Mouse (Mus musculus): ENCODE results near the gene Mdm2. TPM values are rescaled to one million over a fixed set of nuclear protein-coding genes. Genes with fewer than 3 reads are reported as not detected.

Gene Mdm2
- polyA plus RNA-seq, 1 experiment from 2014 or later: 56.0 TPM

DNA sequence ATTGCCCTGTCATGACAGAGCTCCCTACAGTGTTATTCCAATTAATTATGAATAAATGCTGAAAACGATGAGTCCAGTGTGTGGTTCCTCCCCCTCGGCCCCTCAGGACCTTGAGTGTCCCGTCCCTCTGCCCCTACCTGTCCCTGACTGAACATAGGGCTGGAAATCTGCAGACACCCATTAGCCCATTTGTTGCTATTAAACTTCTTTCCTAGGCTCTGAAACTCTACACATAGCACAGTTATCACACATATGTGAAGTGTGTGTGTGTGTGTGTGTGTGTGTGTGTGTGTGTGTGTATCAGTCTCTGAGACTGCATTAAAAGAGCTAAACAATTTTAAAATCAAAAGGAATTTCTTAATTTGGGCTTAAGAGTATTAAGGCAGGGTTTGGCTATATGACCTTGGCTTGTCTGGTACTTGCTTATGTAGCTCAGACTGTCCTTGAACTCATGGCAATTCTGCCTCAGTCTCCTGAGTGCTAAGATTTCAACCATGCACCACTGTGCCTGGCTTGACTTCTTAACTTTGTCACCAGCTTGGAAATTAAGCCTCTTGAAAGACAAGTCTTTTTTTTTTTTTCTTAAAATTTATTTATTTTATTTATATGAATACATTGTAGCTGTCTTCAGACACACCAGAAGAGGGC lies 52.8 kb downstream of the Mdm2 start:
- Histone ChIP-seq H3K4me2 (no peak overlapping the region), H3K27ac (ENCODE audit: low read depth, low read length) (no peak overlapping the region), H3K9ac (ENCODE audit: low read depth, low read length) (no peak overlapping the region), H3K9me3 (ENCODE audit: control insufficient read depth, low read length) (no peaks in the 10 kb centered on the region), H3K36me3 (ENCODE audit: control insufficient read depth, insufficient read depth, low read length) (no peaks in the 10 kb centered on the region), H3K4me1 (replicated peaks; ENCODE audit: control insufficient read depth, insufficient read depth, low read length) (no peaks in the 10 kb centered on the region; the same call in 1 of the 2 replicates), H3K27me3 (replicated peaks; ENCODE audit: control insufficient read depth, insufficient read depth, low read length) (no peaks in the 10 kb centered on the region), H3K4me3 (ENCODE audit: low read depth, low read length) (no peak overlapping the region)
- 83% methylated on average over 3 of the region's 3 CpGs for WGBS
- ATAC-seq (replicated peaks; ENCODE audit: low FRiP score) (no peak), DNase-seq (ENCODE audit: low spot score) (no peak)

DNA sequence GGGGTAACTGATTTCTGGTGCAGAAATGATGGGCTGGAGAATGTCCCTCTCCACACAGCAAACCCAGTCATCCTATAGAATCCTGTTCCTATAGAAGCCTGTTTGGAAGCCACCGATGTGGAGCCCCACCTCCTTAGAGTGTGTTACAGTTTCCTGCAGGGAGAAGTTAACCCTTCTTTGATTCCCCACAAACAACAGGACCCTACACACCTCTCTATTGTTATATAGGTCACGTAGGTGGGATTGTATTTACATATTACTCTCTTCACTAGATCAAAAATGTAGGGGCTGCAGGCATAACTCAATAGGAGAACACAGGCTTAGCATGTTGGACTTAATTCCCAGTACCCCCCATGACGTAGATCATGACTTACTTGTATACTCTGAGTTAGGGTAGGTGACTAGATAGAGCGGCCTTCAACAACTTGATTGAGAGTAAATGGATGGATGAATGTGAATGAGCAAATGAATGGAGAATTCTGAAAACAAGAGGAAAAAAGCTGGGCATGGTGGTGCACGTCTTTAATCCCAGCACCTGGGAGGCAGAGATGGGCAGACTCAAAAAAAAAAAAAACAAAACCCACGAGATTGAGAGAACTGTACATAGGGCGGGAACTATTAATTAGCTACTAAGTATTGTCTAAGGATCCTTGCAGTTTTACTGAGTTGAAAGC lies 53.4 kb downstream of the Mdm2 start:
- Histone ChIP-seq H3K9me3 (ENCODE audit: control insufficient read depth, low read length) (no peaks in the 10 kb centered on the region), H3K9ac (ENCODE audit: low read depth, low read length) (no peak overlapping the region), H3K4me1 (replicated peaks; ENCODE audit: control insufficient read depth, insufficient read depth, low read length) (no peaks in the 10 kb centered on the region), H3K27me3 (replicated peaks; ENCODE audit: control insufficient read depth, insufficient read depth, low read length) (no peaks in the 10 kb centered on the region), H3K36me3 (ENCODE audit: control insufficient read depth, insufficient read depth, low read length) (no peaks in the 10 kb centered on the region), H3K4me3 (ENCODE audit: low read depth, low read length) (no peak overlapping the region), H3K4me2 (no peak overlapping the region), H3K27ac (ENCODE audit: low read depth, low read length) (no peak overlapping the region)
- DNase-seq (ENCODE audit: low spot score) (no peak), ATAC-seq (replicated peaks; ENCODE audit: low FRiP score) (no peak)
- 79% methylated on average over 7 of the region's 7 CpGs for WGBS

DNA sequence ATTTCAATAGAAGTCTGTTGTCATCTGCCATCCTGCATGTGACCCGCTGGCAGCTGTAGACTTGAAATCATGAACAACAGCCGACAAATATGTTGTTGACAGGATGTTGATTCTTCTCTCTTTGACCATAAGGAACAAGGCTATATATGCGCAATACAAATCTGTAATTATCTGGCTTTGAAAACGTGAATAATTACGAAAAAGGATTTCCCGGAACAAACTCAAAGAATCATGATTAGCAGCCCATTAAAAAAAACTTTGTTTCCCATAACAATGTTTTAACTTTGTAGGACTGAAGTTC lies 53.9 kb downstream of the Mdm2 start:
- ATAC-seq (replicated peaks; ENCODE audit: low FRiP score): no peak
- Histone ChIP-seq H3K27me3 (replicated peaks; ENCODE audit: control insufficient read depth, insufficient read depth, low read length) (no peaks in the 10 kb centered on the region), H3K27ac (ENCODE audit: low read depth, low read length) (no peak overlapping the region), H3K36me3 (ENCODE audit: control insufficient read depth, insufficient read depth, low read length) (no peaks in the 10 kb centered on the region), H3K4me1 (replicated peaks; ENCODE audit: control insufficient read depth, insufficient read depth, low read length) (no peaks in the 10 kb centered on the region), H3K9ac (ENCODE audit: low read depth, low read length) (no peak overlapping the region), H3K9me3 (ENCODE audit: control insufficient read depth, low read length) (no peaks in the 10 kb centered on the region), H3K4me3 (ENCODE audit: low read depth, low read length) (no peak overlapping the region), H3K4me2 (no peak overlapping the region)
- 86% methylated on average over 6 of the region's 6 CpGs for WGBS
- no peak for DNase-seq (ENCODE audit: low spot score)

DNA sequence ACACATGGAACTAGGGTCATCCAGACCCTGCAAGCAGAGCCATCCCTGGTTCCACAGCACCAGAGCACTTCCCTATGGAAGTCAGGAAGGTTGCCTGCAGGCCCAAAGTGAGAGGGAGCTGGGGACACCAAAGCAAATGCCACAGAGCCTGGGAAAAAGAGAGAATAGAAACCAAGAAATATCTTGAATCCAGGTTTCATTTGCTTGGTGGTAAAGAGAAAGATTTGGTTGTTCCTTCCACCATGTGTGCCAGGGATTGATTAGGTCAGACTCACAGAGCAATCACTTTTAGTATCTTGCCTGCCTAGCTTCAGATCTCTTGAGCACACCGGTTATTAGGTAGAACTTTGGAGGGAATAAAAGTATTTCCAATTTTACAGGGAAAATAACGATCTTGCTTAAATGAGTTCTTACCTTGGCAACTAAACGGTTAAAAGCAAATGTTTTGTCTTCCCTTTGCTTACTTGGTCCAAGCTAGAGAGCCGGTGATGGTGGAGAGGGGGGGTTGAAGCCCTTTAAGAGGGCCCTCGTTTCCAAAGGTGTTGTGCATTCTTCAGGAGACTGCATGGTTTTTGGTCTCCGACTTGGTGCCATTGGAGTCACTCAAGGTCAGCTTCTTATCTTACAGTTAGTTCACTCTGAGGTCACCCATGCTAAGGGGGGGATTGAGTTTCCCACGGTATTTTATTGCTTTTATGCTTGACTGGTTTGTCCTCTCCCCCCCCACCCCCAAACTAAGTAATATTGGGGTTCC lies 54.5 kb downstream of the Mdm2 start:
- Histone ChIP-seq H3K4me2 (no peak overlapping the region), H3K36me3 (ENCODE audit: control insufficient read depth, insufficient read depth, low read length) (no peaks in the 10 kb centered on the region), H3K4me1 (replicated peaks; ENCODE audit: control insufficient read depth, insufficient read depth, low read length) (no peaks in the 10 kb centered on the region), H3K9ac (ENCODE audit: low read depth, low read length) (no peak overlapping the region), H3K27ac (ENCODE audit: low read depth, low read length) (no peak overlapping the region), H3K4me3 (ENCODE audit: low read depth, low read length) (no peak overlapping the region), H3K27me3 (replicated peaks; ENCODE audit: control insufficient read depth, insufficient read depth, low read length) (no peaks in the 10 kb centered on the region), H3K9me3 (ENCODE audit: control insufficient read depth, low read length) (no peaks in the 10 kb centered on the region)
- 52% methylated on average over 7 of the region's 7 CpGs for WGBS
- ATAC-seq (replicated peaks; ENCODE audit: low FRiP score): no peak
- DNase-seq (ENCODE audit: low spot score): no peak

DNA sequence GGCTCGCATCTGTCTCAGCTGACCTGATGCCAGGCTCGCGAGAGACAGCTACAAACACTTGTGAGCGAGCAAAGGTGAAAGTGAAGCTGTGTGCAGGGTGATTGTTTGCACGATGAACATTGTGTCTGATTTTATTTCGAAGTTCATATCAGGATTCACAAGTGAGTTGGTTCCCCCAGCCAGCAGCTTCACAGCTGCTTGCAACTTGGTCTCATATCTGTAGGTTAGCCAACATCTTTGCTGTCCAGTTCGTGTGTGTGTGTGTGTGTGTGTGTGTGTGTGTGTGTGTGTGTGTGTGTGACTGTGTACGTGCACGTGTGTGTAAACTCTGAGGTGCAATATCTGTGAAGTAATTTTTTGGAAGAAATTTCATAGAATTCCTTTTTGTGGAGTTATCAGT lies 55.1 kb downstream of the Mdm2 start:
- no peak for ATAC-seq (replicated peaks; ENCODE audit: low FRiP score)
- Histone ChIP-seq H3K4me3 (ENCODE audit: low read depth, low read length) (no peak overlapping the region), H3K36me3 (ENCODE audit: control insufficient read depth, insufficient read depth, low read length) (no peaks in the 10 kb centered on the region), H3K4me1 (replicated peaks; ENCODE audit: control insufficient read depth, insufficient read depth, low read length) (no peaks in the 10 kb centered on the region), H3K27me3 (replicated peaks; ENCODE audit: control insufficient read depth, insufficient read depth, low read length) (no peaks in the 10 kb centered on the region), H3K4me2 (no peak overlapping the region), H3K9me3 (ENCODE audit: control insufficient read depth, low read length) (no peaks in the 10 kb centered on the region), H3K9ac (ENCODE audit: low read depth, low read length) (no peak overlapping the region), H3K27ac (ENCODE audit: low read depth, low read length) (no peak overlapping the region)
- WGBS: 86% methylated on average over 9 of the region's 9 CpGs
- DNase-seq (ENCODE audit: low spot score): no peak

DNA sequence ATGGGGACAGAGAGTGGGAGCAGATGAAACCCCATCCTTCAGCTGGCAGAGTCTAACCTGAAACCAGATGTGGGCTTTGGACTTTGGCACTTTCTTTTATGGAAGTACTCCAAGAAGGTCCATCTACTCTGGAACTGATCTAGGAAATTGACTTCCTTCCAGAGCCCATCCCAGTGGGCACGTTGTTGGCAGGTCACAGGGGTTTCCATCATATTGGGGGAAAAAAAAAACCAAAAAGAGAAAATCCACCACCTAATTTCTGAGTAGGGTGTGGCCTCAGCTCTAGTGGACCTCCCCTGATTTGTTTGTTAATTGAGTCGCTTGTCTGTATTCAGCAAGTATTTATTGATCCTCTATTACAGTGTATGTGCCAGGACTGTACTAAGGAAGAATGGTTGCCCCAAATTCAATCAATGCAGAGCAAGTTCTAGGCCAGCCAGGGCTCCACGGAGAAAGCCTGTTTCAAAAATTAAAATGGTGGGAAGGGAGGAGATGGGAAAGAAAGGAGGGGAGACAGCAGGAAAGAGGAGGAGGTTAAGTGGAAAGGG lies 55.9 kb downstream of the Mdm2 start:
- no peak overlapping the region for H3K4me2 ChIP-seq
- no peaks in the 10 kb centered on the region for H3K4me1 ChIP-seq (replicated peaks; ENCODE audit: control insufficient read depth, insufficient read depth, low read length)
- ATAC-seq (replicated peaks; ENCODE audit: low FRiP score): no peak
- DNase-seq (ENCODE audit: low spot score): no peak
- no peaks in the 10 kb centered on the region for H3K27me3 ChIP-seq (replicated peaks; ENCODE audit: control insufficient read depth, insufficient read depth, low read length)
- H3K9ac ChIP-seq (ENCODE audit: low read depth, low read length): no peak overlapping the region
- H3K4me3 ChIP-seq (ENCODE audit: low read depth, low read length): no peak overlapping the region
- H3K9me3 ChIP-seq (ENCODE audit: control insufficient read depth, low read length): no peaks in the 10 kb centered on the region
- H3K27ac ChIP-seq (ENCODE audit: low read depth, low read length): no peak overlapping the region
- no peaks in the 10 kb centered on the region for H3K36me3 ChIP-seq (ENCODE audit: control insufficient read depth, insufficient read depth, low read length)
- WGBS: 74% methylated on average over 3 of the region's 3 CpGs

DNA sequence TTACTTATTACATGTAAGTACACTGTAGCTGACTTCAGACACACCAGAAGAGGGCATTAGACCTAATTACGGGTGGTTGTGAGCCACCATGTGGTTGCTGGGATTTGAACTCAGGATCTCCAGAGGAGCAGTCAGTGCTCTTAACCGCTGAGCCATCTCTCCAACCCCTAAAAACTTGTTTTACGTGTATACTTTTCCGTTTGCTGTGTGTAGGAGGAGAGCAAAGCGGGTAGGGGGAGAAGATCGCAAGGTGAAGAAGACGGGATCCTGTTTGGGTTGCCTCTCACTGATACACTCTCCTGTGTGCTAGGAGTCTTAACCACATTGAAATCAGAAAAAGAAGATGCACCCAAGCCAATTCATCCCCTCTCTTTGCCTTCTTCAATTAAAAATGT lies 56.8 kb downstream of the Mdm2 start:
- no peak overlapping the region for H3K4me3 ChIP-seq (ENCODE audit: low read depth, low read length)
- H3K9me3 ChIP-seq (ENCODE audit: control insufficient read depth, low read length): no peaks in the 10 kb centered on the region
- H3K36me3 ChIP-seq (ENCODE audit: control insufficient read depth, insufficient read depth, low read length): no peaks in the 10 kb centered on the region
- 82% methylated on average over 7 of the region's 7 CpGs for WGBS
- no peaks in the 10 kb centered on the region for H3K4me1 ChIP-seq (replicated peaks; ENCODE audit: control insufficient read depth, insufficient read depth, low read length)
- H3K4me2 ChIP-seq: no peak overlapping the region
- no peak overlapping the region for H3K27ac ChIP-seq (ENCODE audit: low read depth, low read length)
- no peak overlapping the region for H3K9ac ChIP-seq (ENCODE audit: low read depth, low read length)
- no peaks in the 10 kb centered on the region for H3K27me3 ChIP-seq (replicated peaks; ENCODE audit: control insufficient read depth, insufficient read depth, low read length)
- DNase-seq (ENCODE audit: low spot score) (no peak), ATAC-seq (replicated peaks; ENCODE audit: low FRiP score) (no peak)

DNA sequence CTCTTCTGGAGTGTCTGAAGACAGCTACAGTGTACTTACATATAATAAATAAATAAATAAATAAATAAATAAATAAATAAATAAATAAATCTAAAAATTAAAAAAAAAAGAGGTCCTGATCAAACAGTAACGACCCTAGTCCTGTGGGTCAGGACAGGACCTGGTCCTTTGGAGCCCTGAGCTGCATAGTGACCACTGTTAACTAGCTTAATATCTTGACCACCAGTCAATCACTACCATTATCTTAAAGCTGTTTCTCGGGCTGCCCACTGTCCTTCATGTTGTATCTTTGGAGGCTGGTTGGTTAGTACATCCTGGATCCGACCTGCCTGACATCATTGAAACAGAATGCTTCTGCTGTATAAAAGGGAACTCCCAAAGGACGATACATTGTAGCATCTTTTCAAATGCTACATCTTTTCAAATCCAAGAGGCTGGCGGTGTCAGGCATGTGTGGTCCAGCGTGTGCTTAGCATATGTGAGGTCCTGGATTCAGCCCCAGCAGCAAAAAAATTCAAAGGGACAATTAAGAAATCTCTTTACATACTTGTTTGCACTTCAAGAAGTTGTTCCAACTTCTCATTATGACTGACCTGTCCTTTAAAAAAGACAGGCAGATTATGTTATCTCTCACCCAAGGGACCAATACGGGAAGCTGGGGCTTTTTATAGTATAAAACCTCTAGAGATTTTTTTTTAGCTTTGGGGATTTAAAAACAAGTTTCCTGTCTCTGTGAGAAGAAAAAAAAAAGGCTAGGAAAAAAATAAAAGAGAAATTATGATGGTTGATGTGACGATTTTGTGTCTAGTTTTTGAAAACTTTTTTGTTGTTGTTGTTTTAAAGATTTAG lies 57.4 kb downstream of the Mdm2 start:
- 75% methylated on average over 8 of the region's 8 CpGs for WGBS
- Histone ChIP-seq H3K9ac (ENCODE audit: low read depth, low read length) (no peak overlapping the region), H3K9me3 (ENCODE audit: control insufficient read depth, low read length) (no peaks in the 10 kb centered on the region), H3K4me3 (ENCODE audit: low read depth, low read length) (no peak overlapping the region), H3K36me3 (ENCODE audit: control insufficient read depth, insufficient read depth, low read length) (no peaks in the 10 kb centered on the region), H3K4me1 (replicated peaks; ENCODE audit: control insufficient read depth, insufficient read depth, low read length) (no peaks in the 10 kb centered on the region), H3K4me2 (no peak overlapping the region), H3K27me3 (replicated peaks; ENCODE audit: control insufficient read depth, insufficient read depth, low read length) (no peaks in the 10 kb centered on the region), H3K27ac (ENCODE audit: low read depth, low read length) (no peak overlapping the region)
- DNase-seq (ENCODE audit: low spot score) (no peak), ATAC-seq (replicated peaks; ENCODE audit: low FRiP score) (no peak)
